Mouse (Mus musculus): ENCODE data around the gene Top1. TPM values are rescaled to one million over a fixed set of nuclear protein-coding genes. Genes with fewer than 3 reads are reported as not detected.
"Not testable (repeated sequence)": the region's sequence is repeated elsewhere in the genome, so short reads cannot be mapped to it uniquely, and the experiment has no call there.

The Top1 gene
- polyA plus RNA-seq, 1 experiment from 2014 or later = 48.1 TPM

GRCm38 (mm10) chr2:160658811-160659210 is 13.1 kb downstream of the Top1 start:
- no peak overlapping the region for H3K4me3 ChIP-seq
- ATAC-seq (replicated peaks; ENCODE audit: insufficient number of reproducible peaks, insufficient read depth, low FRiP score, low read depth) = no peak
- no peak overlapping the region for H3K27ac ChIP-seq
- no peaks in the 10 kb centered on the region for H3K27me3 ChIP-seq
- no peak overlapping the region for H3K9ac ChIP-seq
- no peak overlapping the region for H3K4me2 ChIP-seq
- peaks cover 10% of the 10 kb centered on the region; the same call in 1 of the 2 replicates for H3K36me3 ChIP-seq
- no peaks in the 10 kb centered on the region; the same call in 1 of the 2 replicates for H3K4me1 ChIP-seq (replicated peaks)
- no peaks in the 10 kb centered on the region for H3K9me3 ChIP-seq (replicated peaks)

GRCm38 (mm10) chr2:160664421-160664820 is 18.7 kb downstream of the Top1 start:
- no peaks in the 10 kb centered on the region for H3K36me3 ChIP-seq
- H3K9me3 ChIP-seq (replicated peaks) = no peaks in the 10 kb centered on the region
- no peak overlapping the region for H3K27ac ChIP-seq
- H3K27me3 ChIP-seq = no peaks in the 10 kb centered on the region
- ATAC-seq (replicated peaks; ENCODE audit: insufficient number of reproducible peaks, insufficient read depth, low FRiP score, low read depth) = no peak
- H3K9ac ChIP-seq = no peak overlapping the region
- H3K4me1 ChIP-seq (replicated peaks) = peaks cover 4% of the 10 kb centered on the region
- no peak overlapping the region for H3K4me2 ChIP-seq
- H3K4me3 ChIP-seq = no peak overlapping the region

- not testable (repeated sequence) for H3K27ac ChIP-seq; H3K27me3 ChIP-seq; H3K9ac ChIP-seq; H3K4me2 ChIP-seq; ATAC-seq (replicated peaks; ENCODE audit: insufficient number of reproducible peaks, insufficient read depth, low FRiP score, low read depth); H3K4me1 ChIP-seq (replicated peaks); H3K4me3 ChIP-seq; H3K36me3 ChIP-seq; H3K9me3 ChIP-seq (replicated peaks)
- WGBS = 98% methylated on average over 2 of the region's 2 CpGs
Measured at GRCm38 (mm10) chr2:160664986-160665385, 19.3 kb downstream of the Top1 start.

- Histone ChIP-seq H3K9ac (no peak overlapping the region), H3K4me3 (no peak overlapping the region), H3K27ac (no peak overlapping the region), H3K4me2 (no peak overlapping the region), H3K27me3 (no peaks in the 10 kb centered on the region), H3K36me3 (peaks cover 16% of the 10 kb centered on the region), H3K9me3 (replicated peaks) (no peaks in the 10 kb centered on the region), H3K4me1 (replicated peaks) (peaks cover 4% of the 10 kb centered on the region)
- ATAC-seq (replicated peaks; ENCODE audit: insufficient number of reproducible peaks, insufficient read depth, low FRiP score, low read depth) = no peak
- WGBS = 77% methylated on average over 4 of the region's 4 CpGs
Measured at GRCm38 (mm10) chr2:160667259-160667658, 21.6 kb downstream of the Top1 start.

GRCm38 (mm10) chr2:160700271-160700670 is 54.6 kb downstream of the Top1 start:
- no peak overlapping the region for H3K4me3 ChIP-seq
- peaks cover 51% of the 10 kb centered on the region for H3K36me3 ChIP-seq
- H3K9ac ChIP-seq = no peak overlapping the region

GRCm38 (mm10) chr2:160701603-160702002 is 55.9 kb downstream of the Top1 start:
- Histone ChIP-seq H3K9me3 (replicated peaks) (no peaks in the 10 kb centered on the region), H3K4me3 (no peak overlapping the region), H3K36me3 (peaks cover 55% of the 10 kb centered on the region), H3K27ac (no peak overlapping the region), H3K4me2 (no peak overlapping the region), H3K27me3 (no peaks in the 10 kb centered on the region), H3K9ac (no peak overlapping the region), H3K4me1 (replicated peaks) (peaks cover 17% of the 10 kb centered on the region)
- 46% methylated on average over 3 of the region's 3 CpGs for WGBS
- ATAC-seq (replicated peaks; ENCODE audit: insufficient number of reproducible peaks, insufficient read depth, low FRiP score, low read depth) = no peak

More at GRCm38 (mm10) chr2:160700271-160700670, 54.6 kb downstream of the Top1 start:
- H3K4me2 ChIP-seq = peak overlapping the region; percentile 19; the same call in 1 of the 2 replicates
- H3K27me3 ChIP-seq = no peaks in the 10 kb centered on the region
- peak; percentile 79 for ATAC-seq (replicated peaks; ENCODE audit: insufficient number of reproducible peaks, insufficient read depth, low FRiP score, low read depth)
- WGBS = 28% methylated on average over 5 of the region's 5 CpGs
- peaks cover 17% of the 10 kb centered on the region for H3K4me1 ChIP-seq (replicated peaks)
- no peaks in the 10 kb centered on the region for H3K9me3 ChIP-seq (replicated peaks)
- H3K27ac ChIP-seq = peak overlapping the region; percentile 74

GRCm38 (mm10) chr2:160702824-160703223 is 57.1 kb downstream of the Top1 start:
- Histone ChIP-seq H3K9ac (no peak overlapping the region), H3K27ac (no peak overlapping the region), H3K36me3 (peaks cover 62% of the 10 kb centered on the region), H3K27me3 (no peaks in the 10 kb centered on the region), H3K9me3 (replicated peaks) (no peaks in the 10 kb centered on the region), H3K4me2 (no peak overlapping the region), H3K4me1 (replicated peaks) (peaks cover 17% of the 10 kb centered on the region), H3K4me3 (no peak overlapping the region)
- no peak for ATAC-seq (replicated peaks; ENCODE audit: insufficient number of reproducible peaks, insufficient read depth, low FRiP score, low read depth)

- Histone ChIP-seq H3K4me3 (no peak overlapping the region), H3K9ac (no peak overlapping the region), H3K4me2 (no peak overlapping the region), H3K27ac (no peak overlapping the region), H3K36me3 (peaks cover 68% of the 10 kb centered on the region), H3K27me3 (no peaks in the 10 kb centered on the region), H3K9me3 (replicated peaks) (no peaks in the 10 kb centered on the region), H3K4me1 (replicated peaks) (no peaks in the 10 kb centered on the region)
- 88% methylated on average over 3 of the region's 3 CpGs for WGBS
- ATAC-seq (replicated peaks; ENCODE audit: insufficient number of reproducible peaks, insufficient read depth, low FRiP score, low read depth) = no peak
Measured at GRCm38 (mm10) chr2:160707673-160708072, 62.0 kb downstream of the Top1 start.

GRCm38 (mm10) chr2:160715463-160716030 is 69.9 kb downstream of the Top1 start:
- ATAC-seq (replicated peaks; ENCODE audit: insufficient number of reproducible peaks, insufficient read depth, low FRiP score, low read depth) = no peak
- H3K9ac ChIP-seq = no peak overlapping the region
- H3K9me3 ChIP-seq (replicated peaks) = no peaks in the 10 kb centered on the region

GRCm38 (mm10) chr2:160717269-160717668 is 71.6 kb downstream of the Top1 start:
- 73% methylated on average over 5 of the region's 5 CpGs for WGBS
- H3K4me1 ChIP-seq (replicated peaks) = no peaks in the 10 kb centered on the region
- H3K9me3 ChIP-seq (replicated peaks) = no peaks in the 10 kb centered on the region
- no peaks in the 10 kb centered on the region for H3K27me3 ChIP-seq
- no peak overlapping the region for H3K9ac ChIP-seq
- no peak overlapping the region for H3K4me2 ChIP-seq
- ATAC-seq (replicated peaks; ENCODE audit: insufficient number of reproducible peaks, insufficient read depth, low FRiP score, low read depth) = no peak
- H3K27ac ChIP-seq = no peak overlapping the region
- no peak overlapping the region for H3K4me3 ChIP-seq
- peaks cover 91% of the 10 kb centered on the region for H3K36me3 ChIP-seq

More at GRCm38 (mm10) chr2:160715463-160716030, 69.9 kb downstream of the Top1 start:
- no peak overlapping the region for H3K27ac ChIP-seq
- peaks cover 90% of the 10 kb centered on the region for H3K36me3 ChIP-seq
- no peak overlapping the region for H3K4me2 ChIP-seq
- H3K4me3 ChIP-seq = no peak overlapping the region
- 76% methylated on average over 4 of the region's 4 CpGs for WGBS
- no peaks in the 10 kb centered on the region for H3K27me3 ChIP-seq
- no peaks in the 10 kb centered on the region for H3K4me1 ChIP-seq (replicated peaks)

- WGBS = 85% methylated on average over 3 of the region's 3 CpGs
- Histone ChIP-seq H3K27me3 (no peaks in the 10 kb centered on the region), H3K4me2 (no peak overlapping the region), H3K9ac (no peak overlapping the region), H3K27ac (no peak overlapping the region), H3K9me3 (replicated peaks) (no peaks in the 10 kb centered on the region), H3K4me1 (replicated peaks) (no peaks in the 10 kb centered on the region), H3K4me3 (no peak overlapping the region), H3K36me3 (peaks cover 93% of the 10 kb centered on the region)
- no peak for ATAC-seq (replicated peaks; ENCODE audit: insufficient number of reproducible peaks, insufficient read depth, low FRiP score, low read depth)
Measured at GRCm38 (mm10) chr2:160718811-160719210, 73.1 kb downstream of the Top1 start.

GRCm38 (mm10) chr2:160722714-160723113 is 77.0 kb downstream of the Top1 start:
- Histone ChIP-seq H3K9me3 (replicated peaks) (no peaks in the 10 kb centered on the region), H3K27me3 (no peaks in the 10 kb centered on the region), H3K4me2 (no peak overlapping the region), H3K4me3 (no peak overlapping the region), H3K9ac (no peak overlapping the region), H3K4me1 (replicated peaks) (no peaks in the 10 kb centered on the region), H3K27ac (no peak overlapping the region), H3K36me3 (peaks cover 65% of the 10 kb centered on the region)
- WGBS = 85% methylated on average over 4 of the region's 4 CpGs
- ATAC-seq (replicated peaks; ENCODE audit: insufficient number of reproducible peaks, insufficient read depth, low FRiP score, low read depth) = no peak

Data from heart, embryonic 15.5 days (tissue).